Mouse (Mus musculus) stomach, embryonic 14.5 days (tissue): ENCODE measurements at regions not wholly inside any gene's neighbourhood (a gene's known extent, or its start where the extent isn't known, plus 50 kb on each side); places are given as distances from the start of the nearest gene placed in this dataset.

ENCODE experiments used
- ATAC-seq: fragments of 200-750 bp; cut with Nextera tagmentation; 2 replicates; pipeline ENCODE4 v1.8.0; 2017; ENCODE audit warnings: low read depth, moderate TSS enrichment; ENCODE audit not compliant: insufficient number of reproducible peaks, insufficient read depth, low FRiP score
- H3K27ac ChIP-seq: fragments of 300-500 bp; sonication (generic); 2 replicates; pipeline ENCODE4 v1.5.1; 2014; ENCODE audit warnings: mild to moderate bottlenecking, low read length, moderate library complexity, mixed read lengths
- H3K27me3 ChIP-seq: fragments of 300-500 bp; sonication (generic); 2 replicates; pipeline ENCODE4 v1.6.1; 2014; ENCODE audit warnings: low read length, control low read depth, mixed read lengths; ENCODE audit not compliant: control insufficient read depth, insufficient read depth
- H3K36me3 ChIP-seq: fragments of 300-500 bp; sonication (generic); 2 replicates; pipeline ENCODE4 v1.6.1; 2014; ENCODE audit warnings: mild to moderate bottlenecking, control low read depth, low read length, moderate library complexity, mixed read lengths; ENCODE audit not compliant: control insufficient read depth, insufficient read depth
- H3K4me1 ChIP-seq: fragments of 300-500 bp; sonication (generic); 2 replicates; pipeline ENCODE4 v1.6.1; 2014; ENCODE audit warnings: low read length, control low read depth, mixed read lengths; ENCODE audit not compliant: control insufficient read depth, insufficient read depth
- H3K4me2 ChIP-seq: fragments of 300-500 bp; sonication (generic); replicated peaks from 2 replicates; pipeline ENCODE4 v1.6.1; 2014; ENCODE audit warnings: low read depth, low read length, control low read depth
- H3K4me3 ChIP-seq: fragments of 300-500 bp; sonication (generic); 2 replicates; pipeline ENCODE4 v1.5.1; 2014; ENCODE audit warnings: low read depth, low read length, control low read depth
- H3K9ac ChIP-seq: fragments of 300-500 bp; sonication (generic); replicated peaks from 2 replicates; pipeline ENCODE4 v1.6.1; 2014; ENCODE audit warnings: low read depth, mild to moderate bottlenecking, control low read depth, low read length, moderate library complexity, mixed read lengths
- H3K9me3 ChIP-seq: fragments of 300-500 bp; sonication (generic); 2 replicates; pipeline ENCODE4 v1.6.1; 2016; ENCODE audit warnings: low read depth, low read length, control low read depth; ENCODE audit not compliant: control insufficient read depth
- WGBS: fragments of 180-500 bp; shearing (Covaris S2); extraction: QIAGEN DNeasy Blood & Tissue Kit; methylation state at CpG from one replicate; pipeline ENCODE4 v1.1.7; 2014; 5-methylcytosine and 5-hydroxymethylcytosine counted together

DNA sequence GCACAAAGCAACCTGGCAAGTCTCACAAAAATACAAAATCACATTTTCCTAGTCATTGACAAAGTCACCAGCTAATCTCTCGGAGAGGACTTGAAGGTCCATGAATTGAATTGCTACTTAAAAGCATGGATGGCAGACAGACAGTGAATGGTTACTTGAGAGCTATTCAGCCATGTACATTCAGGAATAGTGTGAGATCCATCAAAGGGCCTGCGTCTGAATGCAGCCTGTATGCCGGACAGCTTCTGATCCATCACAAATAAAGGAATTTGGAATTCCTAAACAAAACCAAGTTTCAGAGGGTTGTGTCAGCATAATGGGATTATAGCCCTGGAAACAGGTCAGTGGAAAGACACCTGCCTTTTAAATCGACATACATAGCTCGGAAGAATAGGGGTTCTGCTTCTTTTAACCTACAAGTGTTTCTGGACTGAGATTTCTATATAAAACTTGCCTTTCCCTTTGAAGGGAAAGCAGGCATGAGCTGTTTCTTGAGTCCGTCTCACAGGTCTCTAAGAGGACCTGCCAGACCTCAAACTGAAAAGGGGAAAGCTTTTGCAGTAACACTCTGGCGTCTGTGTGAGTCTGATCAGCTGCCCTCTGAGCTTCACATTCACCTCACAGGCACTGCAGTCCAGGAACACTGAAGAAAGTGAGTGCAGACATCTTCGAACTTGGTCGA lies 144.1 kb upstream of the Nabp1 start:
- WGBS = 60% methylated on average over 9 of the region's 9 CpGs
- ATAC-seq = no peak
- Histone ChIP-seq H3K4me1 (peaks cover 6% of the 10 kb centered on the region; the same call in 1 of the 2 replicates), H3K27ac (no peak overlapping the region), H3K36me3 (no peaks in the 10 kb centered on the region), H3K4me3 (no peak overlapping the region), H3K9ac (no peak overlapping the region), H3K4me2 (no peak overlapping the region), H3K9me3 (no peaks in the 10 kb centered on the region), H3K27me3 (no peaks in the 10 kb centered on the region)

DNA sequence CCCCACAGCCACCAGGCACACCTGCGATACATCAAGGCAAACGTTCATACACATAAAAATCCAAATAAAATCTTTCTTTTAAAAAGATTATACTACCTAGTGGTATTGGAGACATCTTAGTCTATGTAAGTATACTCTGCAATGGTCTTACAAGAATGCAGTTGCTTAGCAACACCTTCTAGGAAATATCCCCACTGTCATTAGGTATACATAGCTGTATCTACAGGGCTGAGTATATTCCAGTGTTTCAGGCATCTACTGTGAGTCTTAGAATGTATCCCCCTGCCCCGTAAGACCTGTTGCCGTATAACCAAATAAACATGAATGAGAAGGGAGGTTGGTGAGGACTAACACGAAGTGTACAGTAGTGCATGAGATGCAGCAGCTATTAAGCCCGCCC lies 142.8 kb upstream of the Nabp1 start:
- H3K9me3 ChIP-seq = no peaks in the 10 kb centered on the region
- WGBS = 74% methylated on average over 6 of the region's 6 CpGs
- H3K4me3 ChIP-seq = no peak overlapping the region
- peaks cover 6% of the 10 kb centered on the region; the same call in 1 of the 2 replicates for H3K4me1 ChIP-seq
- H3K27me3 ChIP-seq = no peaks in the 10 kb centered on the region
- no peak overlapping the region for H3K4me2 ChIP-seq
- H3K9ac ChIP-seq = no peak overlapping the region
- H3K27ac ChIP-seq = no peak overlapping the region
- no peaks in the 10 kb centered on the region for H3K36me3 ChIP-seq
- no peak for ATAC-seq

DNA sequence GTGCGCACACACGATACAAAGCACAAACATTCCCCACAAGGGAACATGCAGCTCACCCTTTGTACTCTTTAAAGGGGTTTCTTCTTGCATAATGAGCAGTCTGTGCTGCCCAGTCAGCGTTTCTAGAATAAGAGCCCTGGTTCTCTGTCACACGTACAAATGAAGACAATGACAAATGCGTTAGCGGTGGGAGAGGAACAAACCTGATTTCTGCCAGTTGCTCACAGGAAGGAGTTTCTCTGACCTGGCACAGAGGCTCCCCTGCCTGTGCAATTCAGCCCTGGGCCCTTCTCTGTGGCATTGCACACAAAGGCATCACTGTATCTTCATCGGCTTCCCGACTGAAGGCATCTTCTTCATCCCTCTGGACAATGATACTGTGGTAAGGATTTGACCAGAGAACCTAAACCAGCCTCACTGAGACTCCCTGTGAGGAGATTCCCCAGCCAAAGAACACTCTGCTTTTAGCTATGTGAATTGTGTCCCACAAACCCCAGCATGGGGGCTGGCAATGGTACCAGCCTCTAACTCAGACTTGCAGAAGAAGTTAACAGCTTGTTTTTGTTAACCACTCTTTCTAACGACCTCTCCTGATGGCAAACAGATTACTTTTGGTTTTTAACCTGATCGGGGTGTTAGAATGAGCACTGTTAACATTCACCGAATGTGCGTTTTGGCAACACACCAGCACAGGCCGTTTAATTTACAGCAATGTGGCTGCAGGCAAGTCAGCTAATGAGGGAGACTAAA lies 139.5 kb upstream of the Nabp1 start:
- no peaks in the 10 kb centered on the region for H3K36me3 ChIP-seq
- H3K9ac ChIP-seq = no peak overlapping the region
- H3K27me3 ChIP-seq = no peaks in the 10 kb centered on the region
- no peak overlapping the region for H3K4me2 ChIP-seq
- H3K27ac ChIP-seq = no peak overlapping the region
- 46% methylated on average over 13 of the region's 13 CpGs for WGBS
- no peak overlapping the region for H3K4me3 ChIP-seq
- no peak for ATAC-seq
- H3K4me1 ChIP-seq = peaks cover 6% of the 10 kb centered on the region; the same call in 1 of the 2 replicates
- no peaks in the 10 kb centered on the region for H3K9me3 ChIP-seq

DNA sequence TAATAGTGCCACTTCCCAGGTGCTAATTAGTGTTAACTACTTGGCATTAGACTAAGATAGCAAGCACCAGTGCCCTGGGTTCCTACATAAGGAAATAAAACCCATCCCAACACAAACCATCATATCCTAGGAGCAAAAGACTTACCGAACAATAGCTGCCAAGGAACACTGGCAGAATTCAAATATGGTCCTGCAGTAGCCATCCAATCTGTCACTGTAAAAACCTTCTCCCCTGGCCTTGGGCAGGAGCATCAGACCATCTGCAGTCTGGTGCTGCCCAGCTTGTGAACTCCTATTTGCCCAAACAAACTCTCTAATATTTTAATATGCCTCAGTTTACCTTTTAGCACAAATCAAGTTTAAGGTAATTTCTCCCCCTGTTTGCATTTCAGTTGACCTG lies 137.9 kb upstream of the Nabp1 start:
- 97% methylated on average over 1 of the region's 1 CpGs for WGBS
- Histone ChIP-seq H3K9ac (no peak overlapping the region), H3K4me3 (no peak overlapping the region), H3K27ac (no peak overlapping the region), H3K27me3 (no peaks in the 10 kb centered on the region), H3K4me2 (no peak overlapping the region), H3K9me3 (no peaks in the 10 kb centered on the region), H3K36me3 (no peaks in the 10 kb centered on the region), H3K4me1 (peaks cover 6% of the 10 kb centered on the region; the same call in 1 of the 2 replicates)
- ATAC-seq = no peak

DNA sequence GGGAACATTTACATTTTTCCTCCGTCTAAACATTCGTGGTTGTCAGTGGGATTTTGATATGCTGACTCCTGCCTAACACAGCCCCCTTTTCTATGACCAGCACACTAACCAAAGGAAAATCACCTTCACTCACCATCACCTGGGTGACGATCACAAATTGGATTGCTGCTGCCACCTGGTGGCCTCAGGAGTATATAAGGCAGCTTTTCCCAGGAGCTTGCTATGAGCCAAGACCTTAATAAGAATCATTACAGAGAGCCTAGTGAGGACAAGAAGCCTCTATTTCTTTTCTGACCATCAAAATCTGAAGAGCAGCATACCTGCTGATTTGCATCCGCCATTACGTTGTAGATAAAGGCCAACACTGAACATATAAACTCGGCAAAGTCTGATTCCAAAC lies 137.3 kb upstream of the Nabp1 start:
- Histone ChIP-seq H3K36me3 (no peaks in the 10 kb centered on the region), H3K4me2 (no peak overlapping the region), H3K9me3 (no peaks in the 10 kb centered on the region), H3K4me1 (peaks cover 6% of the 10 kb centered on the region; the same call in 1 of the 2 replicates), H3K27ac (no peak overlapping the region), H3K27me3 (no peaks in the 10 kb centered on the region), H3K4me3 (no peak overlapping the region), H3K9ac (no peak overlapping the region)
- WGBS = 30% methylated on average over 6 of the region's 6 CpGs
- ATAC-seq = no peak

DNA sequence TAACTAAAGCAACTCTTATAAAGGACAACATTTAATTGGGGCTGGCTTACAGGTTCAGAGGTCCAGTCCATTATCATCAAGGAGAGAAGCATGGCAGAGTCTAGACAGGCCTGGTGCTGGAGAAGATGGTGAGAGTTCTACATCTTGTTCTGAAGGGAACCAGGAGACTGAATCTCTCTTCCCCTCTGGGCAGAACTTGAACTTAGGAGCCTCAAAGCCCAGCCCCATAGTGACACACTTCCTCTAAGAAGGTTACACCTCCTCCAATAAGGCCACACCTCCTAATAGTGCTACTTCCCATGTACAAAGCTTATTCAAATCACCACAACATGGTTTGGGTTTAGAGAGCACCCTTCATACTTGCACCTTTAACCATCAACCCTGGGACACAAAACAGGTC lies 136.5 kb upstream of the Nabp1 start:
- Histone ChIP-seq H3K36me3 (no peaks in the 10 kb centered on the region), H3K4me3 (no peak overlapping the region), H3K9ac (no peak overlapping the region), H3K4me2 (no peak overlapping the region), H3K27ac (no peak overlapping the region), H3K27me3 (no peaks in the 10 kb centered on the region), H3K9me3 (no peaks in the 10 kb centered on the region), H3K4me1 (peaks cover 6% of the 10 kb centered on the region; the same call in 1 of the 2 replicates)
- ATAC-seq = no peak

DNA sequence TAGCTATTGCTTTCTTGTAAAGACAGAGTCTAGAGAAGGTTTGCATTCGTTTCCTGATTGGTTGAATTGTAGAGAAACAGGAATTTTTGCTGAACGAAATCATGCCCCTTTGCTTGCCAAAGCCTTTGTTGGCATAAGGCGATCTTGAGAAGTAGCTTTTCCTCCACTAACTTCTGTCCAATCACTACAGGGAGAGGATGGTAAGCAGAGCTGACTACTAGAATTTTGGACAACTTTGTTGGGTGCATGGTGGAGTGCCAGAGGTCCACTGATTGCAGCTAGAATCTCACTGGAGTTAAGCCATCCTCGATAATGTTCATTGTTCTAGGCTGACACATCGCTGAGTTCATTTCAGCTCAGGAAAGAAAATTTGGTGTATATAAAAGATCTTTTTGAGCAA lies 131.1 kb upstream of the Nabp1 start:
- WGBS = 88% methylated on average over 5 of the region's 5 CpGs
- ATAC-seq = no peak
- H3K4me3 ChIP-seq = no peak overlapping the region
- H3K9ac ChIP-seq = no peak overlapping the region
- no peak overlapping the region for H3K27ac ChIP-seq
- no peaks in the 10 kb centered on the region for H3K4me1 ChIP-seq
- H3K9me3 ChIP-seq = no peaks in the 10 kb centered on the region
- H3K4me2 ChIP-seq = no peak overlapping the region
- no peaks in the 10 kb centered on the region for H3K36me3 ChIP-seq
- no peaks in the 10 kb centered on the region for H3K27me3 ChIP-seq

DNA sequence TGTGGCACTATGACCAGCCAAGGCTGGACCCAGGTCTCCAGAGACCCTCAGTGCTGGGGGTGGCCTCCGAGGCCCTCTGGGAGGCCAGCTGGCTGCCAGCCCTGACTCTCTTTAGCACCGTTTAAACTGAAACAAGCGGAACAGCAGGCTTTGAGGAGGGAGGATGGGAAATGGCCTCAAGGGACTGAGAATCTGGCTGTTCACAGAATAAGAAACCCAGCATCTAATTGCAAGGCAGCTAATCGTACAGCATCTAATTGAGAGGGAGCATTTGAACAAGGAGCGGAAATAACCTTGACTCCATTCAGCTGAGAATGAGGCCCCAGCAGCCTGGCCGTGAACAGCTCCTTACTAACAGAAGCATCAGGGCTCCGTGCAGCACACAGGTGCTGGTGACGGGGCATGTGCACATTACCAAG lies 129.2 kb upstream of the Nabp1 start:
- no peaks in the 10 kb centered on the region for H3K9me3 ChIP-seq
- no peaks in the 10 kb centered on the region for H3K27me3 ChIP-seq
- no peak overlapping the region for H3K9ac ChIP-seq
- 36% methylated on average over 8 of the region's 8 CpGs for WGBS
- no peaks in the 10 kb centered on the region for H3K36me3 ChIP-seq
- H3K4me2 ChIP-seq = no peak overlapping the region
- no peak for ATAC-seq
- no peak overlapping the region for H3K27ac ChIP-seq
- no peaks in the 10 kb centered on the region for H3K4me1 ChIP-seq
- no peak overlapping the region for H3K4me3 ChIP-seq
